Mouse (Mus musculus) heart, adult 8-10 months (tissue): Measurements from ENCODE around the gene Abcc10. TPM values are rescaled to one million over a fixed set of nuclear protein-coding genes. Genes with fewer than 3 reads are reported as not detected.

ENCODE experiments used
- DNase-seq: peaks from one replicate; pipeline ENCODE4 v3.0.0; 2022; ENCODE audit warnings: low spot score
- total RNA-seq, 4 experiments: library from RNA; stranded (reverse); gene quantifications; 2 replicates each; pipeline ENCODE4 v1.2.4; 2022

The Abcc10 gene
- total RNA-seq, 4 experiments from 2014 or later: 3.2 to 5.2 (median 4.1) TPM

- no peak for DNase-seq
Measured at GRCm38 (mm10) chr17:46258279-46259053, 69.7 kb downstream of the Abcc10 start.

GRCm38 (mm10) chr17:46255147-46255546 lies 73.0 kb downstream of the Abcc10 start:
- no peak for DNase-seq

GRCm38 (mm10) chr17:46254106-46254505 lies 74.0 kb downstream of the Abcc10 start:
- DNase-seq: no peak

- DNase-seq: peak; percentile 87
Measured at GRCm38 (mm10) chr17:46253452-46254084, 74.6 kb downstream of the Abcc10 start, which contains the start of gene Lrrc73. Gene Lrrc73, plus strand, starts transcription at chr17:46253531.

Other genes starting within 250 kb of the Abcc10 start
- gene Mrps18a, start 217.4 kb downstream of the Abcc10 start, total RNA-seq: 100 to 1,000 TPM; 144 to 157 (median 149) TPM
- gene Rsph9, start 184.1 kb downstream of the Abcc10 start, total RNA-seq: under 1 TPM; 0.57 to 0.97 (median 0.84) TPM
- gene Mad2l1bp, start 174.8 kb downstream of the Abcc10 start, total RNA-seq: 10 to 100 TPM; 19.2 to 27.4 (median 21.6) TPM
- gene Gtpbp2, start 167.3 kb downstream of the Abcc10 start, total RNA-seq: 10 to 100 TPM; 55.8 to 74.5 (median 59.0) TPM
- gene Polh, start 125.7 kb downstream of the Abcc10 start, total RNA-seq: 1 to 10 TPM; 7.2 to 9.0 (median 8.5) TPM
- 10 to 100 TPM; 20.0 to 23.2 (median 21.6) TPM for gene Xpo5, start 125.6 kb downstream of the Abcc10 start, total RNA-seq
- gene Polr1c, start 80.3 kb downstream of the Abcc10 start, total RNA-seq: 10 to 100 TPM; 20.4 to 25.6 (median 22.7) TPM
- gene Yipf3, start 80.3 kb downstream of the Abcc10 start, total RNA-seq: 10 to 100 TPM; 82.2 to 91.1 (median 85.5) TPM
- under 1 TPM in 2 of 4 experiments, not detected in 2; 0.12 to 0.14 TPM for gene Lrrc73, start 74.8 kb downstream of the Abcc10 start, total RNA-seq
- 10 to 100 TPM; 26.0 to 39.5 (median 35.6) TPM for gene Tjap1, start 45.3 kb downstream of the Abcc10 start, total RNA-seq
- gene Dlk2, start 30.9 kb downstream of the Abcc10 start, total RNA-seq: under 1 TPM in 2 of 4 experiments, not detected in 2; 0.14 to 0.53 TPM
- 10 to 100 TPM; 15.2 to 21.6 (median 17.2) TPM for gene Zfp318, start 55.4 kb upstream of the Abcc10 start, total RNA-seq
- gene Crip3, start 100.6 kb upstream of the Abcc10 start, total RNA-seq: 1 to 10 TPM in 1 of 4 experiments, under 1 TPM in 3; 0.54 to 1.0 (median 0.88) TPM
- gene Slc22a7, start 110.1 kb upstream of the Abcc10 start, total RNA-seq: not detected
- under 1 TPM; 0.11 to 0.41 (median 0.24) TPM for gene Ttbk1, start 159.3 kb upstream of the Abcc10 start, total RNA-seq
- gene Dnph1, start 168.4 kb upstream of the Abcc10 start, total RNA-seq: 1 to 10 TPM; 1.7 to 2.2 (median 1.8) TPM
- 10 to 100 TPM; 22.7 to 28.0 (median 24.9) TPM for gene Cul9, start 218.0 kb upstream of the Abcc10 start, total RNA-seq
- gene Srf, start 227.8 kb upstream of the Abcc10 start, total RNA-seq: 100 to 1,000 TPM in 2 of 4 experiments, 10 to 100 TPM in 2; 84.1 to 121 (median 98.6) TPM